Mouse (Mus musculus) left cerebral cortex, adult 9 months (tissue): ENCODE results near the gene Rnf31.

Experiments
- DNase-seq, 2 experiments: peaks; one replicate each; pipeline ENCODE4 v3.0.0; 2022; ENCODE audit warnings: low spot score in 2 of 2

The Rnf31 gene

GRCm38 (mm10) chr14:55604823-55605222 is 13.3 kb downstream of the Rnf31 start:
- no peak for DNase-seq

DNA sequence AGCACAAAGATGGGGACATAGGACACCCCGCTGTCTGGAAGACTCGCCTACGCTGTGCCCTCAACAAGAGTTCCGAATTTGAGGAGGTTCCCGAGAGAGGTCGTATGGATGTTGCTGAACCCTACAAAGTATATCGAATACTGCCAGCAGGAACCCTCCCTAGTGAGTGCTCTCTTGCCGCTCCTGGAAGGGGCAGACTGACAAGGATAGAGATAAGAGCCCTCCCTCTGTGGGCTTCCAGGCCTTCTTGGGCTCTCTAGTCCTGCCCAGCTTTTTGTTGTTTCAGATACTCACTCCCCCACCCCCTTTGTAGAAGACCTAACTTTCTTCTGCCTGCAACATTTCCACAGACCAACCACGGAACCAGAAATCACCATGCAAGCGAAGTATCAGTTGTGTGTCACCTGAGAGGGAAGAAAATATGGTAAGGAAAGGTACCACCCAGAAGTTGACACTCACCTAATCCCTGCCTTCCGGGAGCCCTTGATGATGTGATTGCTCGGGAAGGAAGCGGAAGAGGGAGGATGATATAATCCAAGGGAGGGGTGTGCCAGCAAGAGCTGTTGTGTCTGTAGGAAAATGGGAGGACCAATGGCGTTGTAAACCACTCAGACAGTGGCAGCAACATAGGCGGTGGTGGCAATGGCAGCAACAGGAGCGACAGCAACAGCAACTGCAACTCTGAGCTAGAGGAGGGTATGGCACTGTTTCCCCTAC is 14.4 kb downstream of the Rnf31 start:
- DNase-seq = no peak

DNA sequence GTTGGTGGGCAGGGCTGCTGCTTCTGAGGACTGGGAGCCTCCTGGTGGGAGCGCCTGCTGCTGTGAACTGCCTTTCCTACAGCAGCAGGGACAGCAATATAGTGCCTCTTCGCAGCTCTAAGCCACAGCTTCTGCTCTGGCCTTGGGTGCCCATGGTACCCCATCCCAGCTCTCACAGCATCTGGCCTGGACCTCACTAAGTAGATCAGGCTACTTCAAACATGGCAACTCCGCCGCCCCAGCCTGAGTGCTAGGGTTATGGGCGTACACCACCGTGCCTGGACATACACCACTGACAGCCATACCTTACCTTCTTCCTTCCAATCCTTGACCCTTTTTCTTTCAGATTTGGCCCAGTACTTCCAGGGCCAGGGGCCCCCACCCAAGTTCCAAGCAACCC is 16.8 kb downstream of the Rnf31 start:
- DNase-seq = no peak

DNA sequence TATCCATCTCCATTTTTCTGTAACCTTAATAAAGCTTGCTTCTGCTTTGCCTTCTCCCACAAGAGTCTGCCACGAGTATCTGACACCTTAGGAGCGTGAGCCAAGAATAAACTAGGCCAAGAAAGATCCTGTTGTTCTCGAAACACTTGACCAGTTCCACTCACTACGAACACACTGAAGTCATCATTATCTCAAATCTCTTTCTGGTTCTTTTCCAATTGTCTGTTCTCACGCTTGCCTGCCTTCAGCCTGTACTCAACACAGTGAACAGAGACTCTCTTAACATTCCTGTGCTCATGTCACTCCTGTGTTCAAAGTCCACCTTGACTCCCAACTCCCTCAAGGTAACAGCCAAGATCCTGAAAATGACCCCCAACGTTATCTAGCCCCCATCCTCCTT is 21.8 kb downstream of the Rnf31 start:
- no peak for DNase-seq

GRCm38 (mm10) chr14:55614565-55615178 is 23.2 kb downstream of the Rnf31 start:
- no peak for DNase-seq

DNA sequence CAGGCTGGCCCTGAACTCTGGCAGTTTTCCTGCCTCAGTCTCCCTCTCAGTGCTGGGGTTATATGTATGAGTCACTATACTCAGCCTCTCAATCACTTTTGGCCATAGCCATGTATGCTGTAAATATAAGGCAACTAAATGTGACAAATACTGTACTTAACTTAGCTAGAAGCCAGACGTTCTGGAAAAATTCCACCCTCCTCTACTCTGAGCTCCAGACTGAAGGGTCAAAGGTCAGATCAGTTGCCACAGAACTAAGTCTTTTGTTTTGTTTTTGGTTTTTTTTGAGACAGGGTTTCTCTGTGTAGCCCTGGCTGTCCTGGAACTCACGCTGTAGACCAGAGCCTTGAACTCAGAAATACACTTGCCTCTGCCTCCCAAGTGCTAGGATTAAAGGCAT is 24.4 kb downstream of the Rnf31 start:
- no peak for DNase-seq

- no peak for DNase-seq
Observed at GRCm38 (mm10) chr14:55616844-55617243, 25.3 kb downstream of the Rnf31 start.

DNA sequence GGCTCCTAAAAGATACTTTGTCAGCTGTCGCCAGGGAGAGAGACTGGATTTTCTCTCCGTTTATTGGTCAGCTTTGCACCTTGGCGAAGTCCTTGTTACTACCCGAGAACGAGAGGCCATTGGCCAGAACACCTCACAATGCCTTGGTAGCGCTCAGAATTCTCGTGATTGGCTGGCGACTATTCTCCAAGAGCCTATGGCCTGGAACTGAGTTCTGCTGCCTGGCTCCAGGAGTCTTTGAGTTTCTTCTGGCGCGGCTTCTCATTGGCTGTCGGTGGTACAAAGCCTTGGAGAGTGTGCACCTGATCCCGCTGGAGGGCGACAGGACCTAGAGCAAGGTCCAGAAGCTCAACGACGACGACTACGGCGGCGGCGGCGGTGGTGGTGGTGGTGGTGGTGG is 26.3 kb downstream of the Rnf31 start, which contains the start of gene Rec8:
TSS of gene Rec8 (plus strand) at position 216 of the 400 bp plus-strand sequence.
- no peak for DNase-seq

- DNase-seq = no peak
Observed at GRCm38 (mm10) chr14:55618486-55619195, 27.1 kb downstream of the Rnf31 start.

GRCm38 (mm10) chr14:55628077-55628827 is 36.7 kb downstream of the Rnf31 start:
- no peak for DNase-seq

GRCm38 (mm10) chr14:55629312-55629711 is 37.8 kb downstream of the Rnf31 start:
- peak in 1 of 2 experiments; percentile 53 for DNase-seq

DNA sequence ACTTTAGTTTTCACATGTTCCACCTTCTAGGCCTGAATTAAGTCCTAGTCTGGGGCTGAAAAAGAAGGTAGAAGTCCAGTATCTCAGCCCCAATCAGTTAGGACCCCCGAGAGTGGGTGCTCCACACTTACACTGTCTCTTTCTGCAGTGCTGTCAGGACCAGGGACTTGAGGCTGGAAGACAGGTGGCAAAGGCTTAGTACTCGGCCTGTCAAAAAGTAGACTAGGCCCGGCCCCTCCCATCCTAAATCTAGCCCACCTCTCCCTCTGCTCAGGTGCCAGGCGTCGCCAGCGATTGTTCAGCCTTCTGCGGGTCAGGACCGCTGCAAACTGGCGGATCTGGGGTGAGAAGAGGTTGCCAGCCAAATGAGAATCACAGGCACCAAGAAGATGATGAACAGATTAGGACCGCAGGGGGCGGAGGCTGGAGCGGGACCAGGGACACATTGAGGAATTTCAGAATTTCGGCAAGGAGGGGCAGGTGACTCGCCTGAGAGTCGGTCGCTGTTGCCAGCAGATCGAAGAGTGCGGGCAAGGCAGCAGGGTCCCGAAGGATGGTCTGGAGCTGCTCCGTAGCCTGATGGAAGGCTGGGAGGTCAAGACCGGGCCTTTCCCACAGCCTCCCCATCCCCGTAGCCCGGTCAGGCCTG is 43.5 kb downstream of the Rnf31 start:
- no peak for DNase-seq

- peak; percentile 75 to 89 for DNase-seq
Observed at GRCm38 (mm10) chr14:55635523-55636007, 44.1 kb downstream of the Rnf31 start, which contains the start of gene Ipo4. Gene Ipo4, minus strand, starts transcription at chr14:55635957.

- no peak for DNase-seq
Observed at GRCm38 (mm10) chr14:55637795-55638194, 46.3 kb downstream of the Rnf31 start, which contains the start of gene Gm49378. Gene Gm49378, minus strand, starts transcription at chr14:55637895.

DNA sequence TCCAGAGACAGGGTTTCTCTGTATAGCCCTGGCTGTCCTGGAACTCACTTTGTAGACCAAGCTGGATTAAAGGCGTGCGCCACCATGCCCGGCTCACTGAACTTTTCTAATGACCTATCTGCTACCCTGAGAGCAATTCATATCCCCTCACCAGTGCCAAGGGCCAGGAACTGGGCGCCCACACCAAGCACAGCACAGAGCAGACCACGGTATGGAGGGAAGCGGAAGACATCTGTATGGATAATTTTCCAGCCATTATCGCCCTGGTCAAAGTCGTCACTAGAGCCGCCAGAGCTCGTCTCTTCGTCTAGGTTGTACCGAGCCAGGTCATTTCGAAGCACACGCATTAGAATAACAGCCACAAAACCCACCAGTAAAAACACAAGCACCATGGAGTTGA is 49.3 kb downstream of the Rnf31 start:
- DNase-seq = no peak

- no peak for DNase-seq
Observed at GRCm38 (mm10) chr14:55641291-55641690, 49.8 kb downstream of the Rnf31 start.

DNA sequence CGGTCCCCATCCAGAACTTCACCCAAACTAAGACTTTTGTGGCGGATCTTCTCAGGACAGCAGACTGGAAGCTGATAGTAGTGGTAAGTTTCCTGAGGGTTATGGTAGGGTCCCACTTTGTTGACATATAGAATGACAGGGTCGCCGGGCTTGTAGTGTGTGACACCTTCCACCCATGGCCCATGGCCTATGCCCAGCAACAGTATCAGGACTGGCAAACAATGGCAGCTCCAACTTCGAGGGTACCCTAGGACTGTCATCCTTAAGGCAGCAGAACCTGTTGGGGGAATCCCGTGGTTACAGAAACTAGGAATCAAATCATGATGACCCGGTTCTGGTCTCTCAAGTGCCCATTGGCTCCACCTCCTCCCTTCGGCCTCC is 51.2 kb downstream of the Rnf31 start:
- no peak for DNase-seq

GRCm38 (mm10) chr14:55643060-55643907 is 51.8 kb downstream of the Rnf31 start, which contains the start of gene Tm9sf1:
Gene Tm9sf1, minus strand, starts transcription at chr14:55643806.
- peak; percentile 69 to 82 for DNase-seq

DNA sequence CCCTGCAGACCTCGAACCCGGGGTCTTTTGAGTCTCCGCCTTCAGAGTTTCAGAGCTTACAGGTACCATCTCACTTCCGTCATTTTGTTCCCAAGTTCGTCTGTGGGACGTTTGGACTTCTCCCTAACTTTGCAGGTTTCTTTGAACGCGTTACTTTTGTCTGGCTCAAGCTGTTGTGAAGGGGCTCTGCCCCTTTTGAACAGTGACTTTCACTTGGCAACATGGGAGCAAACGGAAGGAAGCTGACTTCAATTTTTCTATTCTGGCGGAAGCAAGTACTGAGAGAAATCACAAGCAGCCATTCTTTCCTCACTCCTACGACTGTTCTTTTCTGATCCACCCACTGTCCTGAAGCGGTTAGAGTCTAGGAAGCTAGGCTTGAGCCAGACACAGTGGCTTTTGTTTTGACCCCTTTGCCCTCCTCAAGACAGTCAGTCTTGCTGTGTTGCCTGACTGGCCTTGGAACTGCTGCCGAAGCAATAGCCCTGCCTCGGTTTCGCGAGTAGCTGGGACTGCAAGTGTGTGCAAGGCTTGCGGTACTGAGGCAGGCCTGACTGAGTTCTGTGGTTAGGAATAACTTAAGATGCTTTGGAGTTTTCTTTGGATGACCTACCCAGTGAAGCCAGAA is 52.9 kb downstream of the Rnf31 start:
- DNase-seq = no peak

GRCm38 (mm10) chr14:55649884-55650283 is 58.4 kb downstream of the Rnf31 start, which contains the start of gene Tssk4:
Gene Tssk4, plus strand, starts transcription at chr14:55650184.
- DNase-seq = no peak
